Mouse (Mus musculus): ENCODE data around the gene Sp3.

GRCm38 (mm10) chr2:72935937-72936336 is 44.3 kb downstream of the Sp3 start:
- TF ChIP-seq POLR2A (IDR thresholded peaks at IDR 0.05; ENCODE audit: low read depth, low read length): no peak
- TF ChIP-seq CTCF (conservative IDR thresholded peaks at IDR 0.05; ENCODE audit: insufficient read depth, insufficient read length, low read depth, low read length): no peak

All from kidney, adult 2 months (tissue).